Mouse (Mus musculus): ENCODE measurements around the gene Gm16440. TPM values are rescaled to one million over a fixed set of nuclear protein-coding genes. Genes with fewer than 3 reads are reported as not detected.
A peak's percentile ranks its signal among the peaks of the same experiment; 100 is the strongest.
"Not testable (repeated sequence)": the region's sequence is repeated elsewhere in the genome, so short reads cannot be mapped to it uniquely, and the experiment has no call there.

Gm16440 gene
- total RNA-seq (2014; rRNA removed) (not detected in 2 replicates), polyA plus RNA-seq (2015; fragmentation: Nextera tagmentation; extraction: Ambion mirVana) (not detected in 2 replicates)

- not testable (repeated sequence) for H3K4me1 ChIP-seq (ENCODE audit: insufficient read depth, low read length); ATAC-seq (ENCODE audit: low FRiP score); H3K9ac ChIP-seq (replicated peaks; ENCODE audit: low read length, poor library complexity, severe bottlenecking); H3K9me3 ChIP-seq (ENCODE audit: low read length); DNase-seq (ENCODE audit: low spot score); H3K4me3 ChIP-seq (ENCODE audit: low read depth, low read length); H3K27ac ChIP-seq (ENCODE audit: low read depth, low read length); H3K4me2 ChIP-seq (ENCODE audit: low read depth, low read length, poor library complexity, severe bottlenecking); H3K27me3 ChIP-seq (ENCODE audit: insufficient read depth, low read length); H3K36me3 ChIP-seq (ENCODE audit: insufficient read depth, low read length)
- WGBS: 83% methylated on average over 2 of the region's 4 CpGs
Observed at GRCm38 (mm10) chr14:6390219-6390618, at the start of gene Gm16440. Gm16440 (minus strand) TSS chr14:6390319.

- DNase-seq (ENCODE audit: low spot score): not testable (repeated sequence)
Observed at GRCm38 (mm10) chr14:6426766-6427165, 36.6 kb upstream of the Gm16440 start.

GRCm38 (mm10) chr14:6426353-6426752, 36.2 kb upstream of the Gm16440 start:
- not testable (repeated sequence) for H3K4me1 ChIP-seq (ENCODE audit: insufficient read depth, low read length); H3K9me3 ChIP-seq (ENCODE audit: low read length); DNase-seq (ENCODE audit: low spot score); H3K27me3 ChIP-seq (ENCODE audit: insufficient read depth, low read length); ATAC-seq (ENCODE audit: low FRiP score); H3K27ac ChIP-seq (ENCODE audit: low read depth, low read length); H3K36me3 ChIP-seq (ENCODE audit: insufficient read depth, low read length); H3K9ac ChIP-seq (replicated peaks; ENCODE audit: low read length, poor library complexity, severe bottlenecking)
- 0 out of 2 replicates have a peak overlapping the region, but pooled peaks have one; percentile 24 for H3K4me2 ChIP-seq (ENCODE audit: low read depth, low read length, poor library complexity, severe bottlenecking)
- 9% methylated on average over 21 of the region's 22 CpGs for WGBS
- peak overlapping the region; percentile 25 for H3K4me3 ChIP-seq (ENCODE audit: low read depth, low read length)

More at GRCm38 (mm10) chr14:6426766-6427165, 36.6 kb upstream of the Gm16440 start:
- H3K36me3 ChIP-seq (ENCODE audit: insufficient read depth, low read length); H3K4me2 ChIP-seq (ENCODE audit: low read depth, low read length, poor library complexity, severe bottlenecking); H3K27ac ChIP-seq (ENCODE audit: low read depth, low read length); H3K9ac ChIP-seq (replicated peaks; ENCODE audit: low read length, poor library complexity, severe bottlenecking); H3K27me3 ChIP-seq (ENCODE audit: insufficient read depth, low read length); H3K4me1 ChIP-seq (ENCODE audit: insufficient read depth, low read length); ATAC-seq (ENCODE audit: low FRiP score); H3K9me3 ChIP-seq (ENCODE audit: low read length): not testable (repeated sequence)
- peak overlapping the region; percentile 25; the same call in 1 of the 2 replicates for H3K4me3 ChIP-seq (ENCODE audit: low read depth, low read length)
- WGBS: 14% methylated on average over 20 of the region's 42 CpGs

GRCm38 (mm10) chr14:6412382-6412781, 22.3 kb upstream of the Gm16440 start, which contains the start of gene Gm3591:
Gm3591 (minus strand) TSS chr14:6412482.
- not testable (repeated sequence) for H3K4me1 ChIP-seq (ENCODE audit: insufficient read depth, low read length); DNase-seq (ENCODE audit: low spot score); H3K4me2 ChIP-seq (ENCODE audit: low read depth, low read length, poor library complexity, severe bottlenecking); H3K27me3 ChIP-seq (ENCODE audit: insufficient read depth, low read length); H3K9me3 ChIP-seq (ENCODE audit: low read length); H3K9ac ChIP-seq (replicated peaks; ENCODE audit: low read length, poor library complexity, severe bottlenecking); ATAC-seq (ENCODE audit: low FRiP score); H3K27ac ChIP-seq (ENCODE audit: low read depth, low read length); H3K4me3 ChIP-seq (ENCODE audit: low read depth, low read length); H3K36me3 ChIP-seq (ENCODE audit: insufficient read depth, low read length)
- WGBS: no CpG with 5 or more reads among the region's 2 CpGs

- not testable (repeated sequence) for H3K9ac ChIP-seq (replicated peaks; ENCODE audit: low read length, poor library complexity, severe bottlenecking); DNase-seq (ENCODE audit: low spot score); H3K27me3 ChIP-seq (ENCODE audit: insufficient read depth, low read length); H3K27ac ChIP-seq (ENCODE audit: low read depth, low read length); H3K4me1 ChIP-seq (ENCODE audit: insufficient read depth, low read length); H3K36me3 ChIP-seq (ENCODE audit: insufficient read depth, low read length); H3K4me3 ChIP-seq (ENCODE audit: low read depth, low read length); ATAC-seq (ENCODE audit: low FRiP score); H3K4me2 ChIP-seq (ENCODE audit: low read depth, low read length, poor library complexity, severe bottlenecking); H3K9me3 ChIP-seq (ENCODE audit: low read length)
- no CpG with 5 or more reads among the region's 10 CpGs for WGBS
Observed at GRCm38 (mm10) chr14:6343578-6343977, 46.5 kb downstream of the Gm16440 start, which contains the start of gene Gm3618. Gm3618 (minus strand) TSS chr14:6343678.

Other genes starting within 250 kb of the Gm16440 start
- gene Gm21560, start 171.0 kb downstream of the Gm16440 start, total RNA-seq (2014; rRNA removed): not detected in 2 replicates
- gene Gm21560, start 171.0 kb downstream of the Gm16440 start, polyA plus RNA-seq (2015; fragmentation: Nextera tagmentation; extraction: Ambion mirVana): not detected in 2 replicates
- gene Gm3411, start 103.1 kb downstream of the Gm16440 start, total RNA-seq (2014; rRNA removed): 2.6 and 5.8 TPM in 2 replicates
- 10.2 and 10.3 TPM in 2 replicates for gene Gm3411, start 103.1 kb downstream of the Gm16440 start, polyA plus RNA-seq (2015; fragmentation: Nextera tagmentation; extraction: Ambion mirVana)
- not detected in 2 replicates for gene Gm21103, start 85.5 kb downstream of the Gm16440 start, total RNA-seq (2014; rRNA removed)
- gene Gm21103, start 85.5 kb downstream of the Gm16440 start, polyA plus RNA-seq (2015; fragmentation: Nextera tagmentation; extraction: Ambion mirVana): 0.23 TPM in 1 of 2 replicates, not detected in the other
- not detected in 2 replicates for gene Gm3618, start 46.6 kb downstream of the Gm16440 start, total RNA-seq (2014; rRNA removed)
- gene Gm3618, start 46.6 kb downstream of the Gm16440 start, polyA plus RNA-seq (2015; fragmentation: Nextera tagmentation; extraction: Ambion mirVana): not detected in 2 replicates
- 6.5 and 8.1 TPM in 2 replicates for gene Gm3591, start 22.2 kb upstream of the Gm16440 start, total RNA-seq (2014; rRNA removed)
- 7.9 and 8.2 TPM in 2 replicates for gene Gm3591, start 22.2 kb upstream of the Gm16440 start, polyA plus RNA-seq (2015; fragmentation: Nextera tagmentation; extraction: Ambion mirVana)
- gene Gm3594, start 54.3 kb upstream of the Gm16440 start, total RNA-seq (2014; rRNA removed): not detected in 2 replicates
- gene Gm3594, start 54.3 kb upstream of the Gm16440 start, polyA plus RNA-seq (2015; fragmentation: Nextera tagmentation; extraction: Ambion mirVana): not detected in 2 replicates
- not detected in 2 replicates for gene Gm8356, start 147.0 kb upstream of the Gm16440 start, total RNA-seq (2014; rRNA removed)
- gene Gm8356, start 147.0 kb upstream of the Gm16440 start, polyA plus RNA-seq (2015; fragmentation: Nextera tagmentation; extraction: Ambion mirVana): not detected in 2 replicates
- 0.22 and 2.4 TPM in 2 replicates for gene Gm3629, start 200.3 kb upstream of the Gm16440 start, total RNA-seq (2014; rRNA removed)
- 0.79 and 0.91 TPM in 2 replicates for gene Gm3629, start 200.3 kb upstream of the Gm16440 start, polyA plus RNA-seq (2015; fragmentation: Nextera tagmentation; extraction: Ambion mirVana)
- 0.76 TPM in 1 of 2 replicates, not detected in the other for gene Gm3460, start 232.1 kb upstream of the Gm16440 start, total RNA-seq (2014; rRNA removed)
- gene Gm3460, start 232.1 kb upstream of the Gm16440 start, polyA plus RNA-seq (2015; fragmentation: Nextera tagmentation; extraction: Ambion mirVana): 0.81 TPM in 1 of 2 replicates, not detected in the other